Mouse (Mus musculus) intestine, postnatal 0 days (tissue): ENCODE measurements around the gene Nipal3. TPM values are rescaled to one million over a fixed set of nuclear protein-coding genes. Genes with fewer than 3 reads are reported as not detected.
A peak's percentile ranks its signal among the peaks of the same experiment; 100 is the strongest.

Experiments used
- ATAC-seq: fragments of 200-750 bp; cut with Nextera tagmentation; 2 replicates; pipeline ENCODE4 v1.8.0; 2017; ENCODE audit warnings: mild to moderate bottlenecking, moderate TSS enrichment, moderate library complexity
- H3K27ac ChIP-seq: fragments of 300-500 bp; sonication (generic); 2 replicates; pipeline ENCODE4 v1.5.1; 2014; ENCODE audit warnings: mild to moderate bottlenecking, low read depth, low read length, moderate library complexity
- H3K27me3 ChIP-seq: fragments of 300-500 bp; sonication (generic); replicated peaks from 2 replicates; pipeline ENCODE4 v1.6.1; 2014; ENCODE audit warnings: low read length, mixed read lengths; ENCODE audit not compliant: control insufficient read depth, insufficient read depth
- H3K36me3 ChIP-seq: fragments of 300-500 bp; sonication (generic); 2 replicates; pipeline ENCODE4 v1.6.1; 2014; ENCODE audit warnings: mild to moderate bottlenecking, moderate library complexity; ENCODE audit not compliant: control insufficient read depth, insufficient read depth
- H3K4me1 ChIP-seq: fragments of 300-500 bp; sonication (generic); replicated peaks from 2 replicates; pipeline ENCODE4 v1.6.1; 2014; ENCODE audit warnings: antibody characterized with exemption, low read length, mixed read lengths; ENCODE audit not compliant: control insufficient read depth, insufficient read depth
- H3K4me2 ChIP-seq: fragments of 300-500 bp; sonication (generic); replicated peaks from 2 replicates; pipeline ENCODE4 v1.6.1; 2014; ENCODE audit warnings: low read depth, mild to moderate bottlenecking, moderate library complexity
- H3K4me3 ChIP-seq: fragments of 300-500 bp; sonication (generic); 2 replicates; pipeline ENCODE4 v1.5.1; 2014; ENCODE audit warnings: low read depth, low read length
- H3K9ac ChIP-seq: fragments of 300-500 bp; sonication (generic); 2 replicates; pipeline ENCODE4 v1.6.1; 2014; ENCODE audit warnings: mild to moderate bottlenecking, low read depth, low read length
- H3K9me3 ChIP-seq: fragments of 300-500 bp; sonication (generic); 2 replicates; pipeline ENCODE4 v1.6.1; 2016; ENCODE audit warnings: mixed run types; ENCODE audit not compliant: control insufficient read depth
- CTCF ChIP-seq: sonication (generic); IDR thresholded peaks from 2 replicates; pipeline ENCODE4 v1.5.1; 2016; ENCODE audit warnings: low read depth, mild to moderate bottlenecking, control low read depth, antibody characterized with exemption, moderate library complexity
- WGBS: fragments of 180-500 bp; shearing (Covaris S2); extraction: QIAGEN DNeasy Blood & Tissue Kit; methylation state at CpG from one replicate; pipeline ENCODE4 v1.1.7; 2014; 5-methylcytosine and 5-hydroxymethylcytosine counted together
- polyA plus RNA-seq: library from polyadenylated mRNA; unstranded; fragments of >200 nt; fragmentation: Nextera tagmentation; extraction: Ambion mirVana; gene quantifications from 2 replicates; pipeline ENCODE4 v1.2.1, GENCODE M21; 2015

Gene Nipal3
- polyA plus RNA-seq, 1 experiment from 2014 or later = 5.7 TPM

- Histone ChIP-seq H3K4me2 (peak overlapping the region; percentile 90), H3K27me3 (no peaks in the 10 kb centered on the region), H3K9me3 (no peaks in the 10 kb centered on the region), H3K4me3 (peak overlapping the region; percentile 76), H3K27ac (peak overlapping the region; percentile 70; the same call in 1 of the 2 replicates), H3K9ac (peak overlapping the region; percentile 70), H3K4me1 (0 out of 2 replicates have a peak, but pooled peaks cover 4% of the 10 kb centered on the region), H3K36me3 (no peaks in the 10 kb centered on the region)
- WGBS = 15% methylated on average over 11 of the region's 11 CpGs
- no peak for ATAC-seq
- TF ChIP-seq CTCF = no peak
Observed at GRCm38 (mm10) chr4:135434395-135434789, 60.4 kb downstream of the Nipal3 start.

DNA sequence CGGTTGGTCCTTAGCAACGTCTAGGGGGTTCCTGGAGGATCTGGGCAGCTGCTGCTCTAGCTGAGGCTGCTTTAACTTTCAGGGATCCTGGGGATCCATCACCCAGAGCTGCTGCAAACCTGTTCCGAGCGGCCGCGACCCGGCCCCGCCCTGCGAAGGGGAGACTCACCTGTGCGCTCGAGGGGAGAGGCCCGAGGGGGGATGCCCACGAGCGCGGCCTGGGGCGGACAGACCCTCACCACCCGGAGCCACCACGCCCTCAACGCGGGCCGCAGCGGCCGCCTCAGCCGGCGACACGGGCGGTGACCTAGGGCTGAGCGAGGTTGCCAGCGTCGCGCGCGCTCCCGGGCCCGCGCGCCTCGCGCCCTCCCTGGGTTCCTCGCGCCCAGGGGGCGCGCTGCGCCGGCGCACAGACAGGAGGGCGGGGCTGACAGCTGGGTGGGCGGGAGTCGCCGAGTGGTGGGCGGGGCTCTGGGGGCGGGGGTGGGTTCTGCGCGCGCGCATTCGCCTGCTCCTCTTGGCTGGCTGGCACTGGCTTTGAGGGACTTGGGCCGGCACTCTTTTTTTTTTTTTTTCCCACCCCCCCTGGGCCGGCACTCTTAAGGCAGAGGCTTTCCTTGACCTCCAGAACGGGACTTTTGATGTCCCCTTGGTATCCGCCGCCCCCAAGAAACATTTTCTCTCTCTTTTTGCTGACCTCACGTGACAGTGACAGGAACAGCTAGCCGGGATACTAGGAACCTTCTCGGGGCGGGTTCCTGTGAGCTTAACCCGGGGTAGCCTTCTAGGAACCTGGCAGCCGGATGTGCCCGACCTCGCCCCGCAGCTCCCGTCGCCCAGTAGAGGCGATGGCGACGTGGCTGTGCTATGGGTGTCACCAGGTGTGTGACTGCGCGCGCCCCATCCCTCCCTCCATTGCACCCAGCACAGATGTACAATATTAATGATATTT, 61.1 kb downstream of the Nipal3 start, which contains the start of gene Rcan3:
TSS of gene Rcan3 (minus strand) at position 411 of the 952 bp plus-strand sequence.
- Histone ChIP-seq H3K9me3 (no peaks in the 10 kb centered on the region), H3K4me3 (peak within 1 kb of the TSS; percentile 76), H3K4me1 (0 out of 2 replicates have a peak, but pooled peaks cover 4% of the 10 kb centered on the region), H3K27me3 (no peaks in the 10 kb centered on the region), H3K36me3 (no peaks in the 10 kb centered on the region), H3K9ac (peak within 1 kb of the TSS; percentile 70), H3K27ac (peak within 1 kb of the TSS; percentile 70), H3K4me2 (peak within 1 kb of the TSS; percentile 90)
- WGBS = under 1% methylated on average over 67 of the region's 79 CpGs
- peak; percentile 43 for TF ChIP-seq CTCF
- ATAC-seq = peak; percentile 84

DNA sequence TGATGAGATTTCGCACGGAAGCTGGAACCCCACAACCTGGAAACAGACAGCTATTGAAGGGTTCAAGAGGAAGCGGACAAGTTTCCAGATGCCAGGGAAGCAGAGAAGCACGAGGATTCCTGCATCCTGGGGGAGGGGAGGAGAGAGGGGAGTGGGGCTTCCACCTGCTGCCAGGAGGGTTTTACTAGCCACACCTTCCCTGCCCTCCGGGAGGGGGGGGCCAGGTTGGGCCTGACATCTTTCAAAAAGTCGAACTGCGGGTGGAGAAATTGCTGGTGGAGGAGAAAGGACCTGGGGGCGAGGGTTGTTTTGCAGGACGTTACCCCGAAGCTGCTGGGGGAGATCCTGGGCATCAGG, 61.8 kb downstream of the Nipal3 start:
- H3K27ac ChIP-seq = peak overlapping the region; percentile 70; the same call in 1 of the 2 replicates
- ATAC-seq = no peak; the same call in 1 of the 2 replicates
- no peaks in the 10 kb centered on the region for H3K9me3 ChIP-seq
- no peaks in the 10 kb centered on the region for H3K36me3 ChIP-seq
- 9% methylated on average over 10 of the region's 10 CpGs for WGBS
- H3K4me1 ChIP-seq = 0 out of 2 replicates have a peak, but pooled peaks cover 4% of the 10 kb centered on the region
- peak overlapping the region; percentile 76 for H3K4me3 ChIP-seq
- H3K9ac ChIP-seq = peak overlapping the region; percentile 70
- peak overlapping the region; percentile 90 for H3K4me2 ChIP-seq
- H3K27me3 ChIP-seq = no peaks in the 10 kb centered on the region
- TF ChIP-seq CTCF = no peak

DNA sequence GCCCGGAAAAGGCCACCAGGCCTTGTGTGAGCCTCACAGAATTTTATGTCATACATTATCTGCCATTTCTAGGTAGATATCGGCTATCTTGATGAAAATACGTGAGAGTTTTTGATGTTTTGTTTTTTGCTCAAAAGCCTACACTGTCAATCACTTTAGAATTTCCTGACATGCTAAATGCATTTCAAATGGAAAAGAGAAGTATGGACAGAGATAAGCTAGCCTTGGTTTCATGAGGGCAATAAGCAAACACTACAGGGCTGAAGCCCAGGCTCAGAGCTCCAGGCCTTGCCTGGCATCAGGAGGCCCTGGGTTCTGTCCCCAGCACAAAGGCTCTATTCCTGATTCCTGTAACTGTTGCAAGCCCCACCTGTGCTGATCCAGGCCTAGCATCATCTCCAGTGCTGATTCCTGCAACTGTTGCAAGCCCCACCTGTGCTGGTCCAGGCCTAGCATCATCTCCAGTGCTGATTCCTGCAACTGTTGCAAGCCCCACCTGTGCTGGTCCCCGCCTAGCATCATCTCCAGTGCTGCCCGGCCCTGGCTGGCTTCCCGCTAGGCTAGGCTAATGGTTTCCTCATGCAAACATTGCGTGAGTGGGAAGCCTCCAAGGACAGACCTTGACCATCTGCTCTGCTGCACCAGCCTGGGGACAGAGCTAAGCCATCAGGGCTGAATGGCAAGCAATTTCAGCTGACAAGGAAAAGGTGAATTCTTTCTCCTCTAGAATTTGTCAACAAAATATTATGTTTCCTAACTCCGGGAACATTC, 64.7 kb downstream of the Nipal3 start:
- Histone ChIP-seq H3K27ac (no peak overlapping the region), H3K36me3 (no peaks in the 10 kb centered on the region), H3K27me3 (no peaks in the 10 kb centered on the region), H3K4me2 (no peak overlapping the region), H3K4me3 (no peak overlapping the region), H3K9me3 (no peaks in the 10 kb centered on the region), H3K9ac (no peak overlapping the region), H3K4me1 (0 out of 2 replicates have a peak, but pooled peaks cover 4% of the 10 kb centered on the region)
- WGBS = 79% methylated on average over 8 of the region's 8 CpGs
- TF ChIP-seq CTCF = no peak
- no peak for ATAC-seq

- Histone ChIP-seq H3K27ac (no peak overlapping the region), H3K36me3 (no peaks in the 10 kb centered on the region), H3K27me3 (no peaks in the 10 kb centered on the region), H3K9me3 (no peaks in the 10 kb centered on the region), H3K4me3 (no peak overlapping the region), H3K4me2 (no peak overlapping the region), H3K4me1 (0 out of 2 replicates have a peak, but pooled peaks cover 4% of the 10 kb centered on the region), H3K9ac (no peak overlapping the region)
- no peak for TF ChIP-seq CTCF
- WGBS = 77% methylated on average over 4 of the region's 4 CpGs
- no peak for ATAC-seq
Observed at GRCm38 (mm10) chr4:135429383-135429782, 65.5 kb downstream of the Nipal3 start.

GRCm38 (mm10) chr4:135426587-135426986, 68.3 kb downstream of the Nipal3 start:
- no peaks in the 10 kb centered on the region for H3K27me3 ChIP-seq
- TF ChIP-seq CTCF = no peak
- 94% methylated on average over 7 of the region's 7 CpGs for WGBS
- no peak overlapping the region for H3K4me3 ChIP-seq
- no peak overlapping the region for H3K4me2 ChIP-seq
- H3K9ac ChIP-seq = no peak overlapping the region
- H3K36me3 ChIP-seq = no peaks in the 10 kb centered on the region
- no peak for ATAC-seq
- no peaks in the 10 kb centered on the region for H3K4me1 ChIP-seq
- H3K9me3 ChIP-seq = no peaks in the 10 kb centered on the region
- H3K27ac ChIP-seq = no peak overlapping the region
